Mouse (Mus musculus) megakaryocyte-erythroid progenitor cell, adult 5-6 weeks (primary cell): ENCODE data around the gene Mex3b. TPM values are rescaled to one million over a fixed set of nuclear protein-coding genes. Genes with fewer than 3 reads are reported as not detected.
A peak's percentile ranks its signal among the peaks of the same experiment; 100 is the strongest.

ENCODE experiments used
- ATAC-seq: replicated peaks from 2 replicates; pipeline ENCODE4 v1.8.0; 2016; ENCODE audit warnings: mild to moderate bottlenecking, inconsistent platforms; ENCODE audit not compliant: severe bottlenecking, poor library complexity, low FRiP score, low TSS enrichment
- total RNA-seq, 2 experiments: library from RNA; stranded (forward) in 1 of 2; stranded (reverse) in 1 of 2; fragments of 200-1000, 215-1000 nt in 1 of 2; fragments of >200 nt in 1 of 2; fragmentation: Nextera tagmentation in 1 of 2; gene quantifications; 2 replicates each; pipeline ENCODE4 v1.2.3; 2014 to 2017

The Mex3b gene
- total RNA-seq, 2 experiments from 2014 or later, result 3.1 to 9.8 TPM

- no peak for ATAC-seq
Observed at GRCm38 (mm10) chr7:82864991-82865771, 2.0 kb upstream of the Mex3b start.

GRCm38 (mm10) chr7:82865834-82866485 lies 1.2 kb upstream of the Mex3b start:
- peak; percentile 77 for ATAC-seq

GRCm38 (mm10) chr7:82866486-82867270 lies 455 bp upstream of the Mex3b start:
- peak; percentile 91 for ATAC-seq

- ATAC-seq, result no peak
Observed at GRCm38 (mm10) chr7:82868309-82869230, 1.4 kb downstream of the Mex3b start.

GRCm38 (mm10) chr7:82869231-82870147 lies 2.4 kb downstream of the Mex3b start:
- ATAC-seq, result no peak

GRCm38 (mm10) chr7:82870148-82870513 lies 3.0 kb downstream of the Mex3b start:
- ATAC-seq, result no peak

- no peak for ATAC-seq
Observed at GRCm38 (mm10) chr7:82876551-82876950, 9.4 kb downstream of the Mex3b start.

GRCm38 (mm10) chr7:82880016-82880415 lies 12.9 kb downstream of the Mex3b start:
- ATAC-seq, result no peak

GRCm38 (mm10) chr7:82880700-82881099 lies 13.6 kb downstream of the Mex3b start:
- no peak for ATAC-seq

- no peak for ATAC-seq
Observed at GRCm38 (mm10) chr7:82890317-82890850, 23.3 kb downstream of the Mex3b start.

GRCm38 (mm10) chr7:82890875-82891515 lies 23.9 kb downstream of the Mex3b start:
- ATAC-seq, result no peak

- ATAC-seq, result no peak
Observed at GRCm38 (mm10) chr7:82894366-82894765, 27.2 kb downstream of the Mex3b start.

- no peak for ATAC-seq
Observed at GRCm38 (mm10) chr7:82895606-82896005, 28.5 kb downstream of the Mex3b start.

- no peak for ATAC-seq
Observed at GRCm38 (mm10) chr7:82896750-82897149, 29.6 kb downstream of the Mex3b start.

- no peak for ATAC-seq
Observed at GRCm38 (mm10) chr7:82899459-82900297, 32.5 kb downstream of the Mex3b start.

GRCm38 (mm10) chr7:82903006-82903405 lies 35.9 kb downstream of the Mex3b start:
- ATAC-seq, result no peak

GRCm38 (mm10) chr7:82905527-82905926 lies 38.4 kb downstream of the Mex3b start:
- ATAC-seq, result no peak
